Mouse (Mus musculus): Measurements from ENCODE around the gene Abca8a.

DNA sequence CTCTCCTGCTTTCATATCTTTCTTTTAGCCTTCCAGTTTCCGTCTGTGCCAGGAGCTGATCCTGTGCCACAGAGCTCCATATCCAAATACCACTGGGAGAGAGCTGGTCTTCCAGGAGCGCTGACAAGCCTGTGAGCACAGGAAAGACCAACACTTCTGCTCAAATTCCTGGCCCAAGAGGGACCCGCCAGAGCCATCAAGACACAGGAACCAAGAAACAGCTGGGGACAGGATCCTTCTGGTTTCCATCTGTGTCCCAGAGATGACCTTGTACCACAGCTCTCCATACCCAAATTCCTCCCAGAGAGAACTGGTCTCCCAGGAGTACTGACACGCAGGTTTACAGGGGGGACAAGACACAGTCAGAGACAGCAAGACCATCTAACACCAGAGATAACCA is 3.1 kb upstream of the Abca8a start:
- TF ChIP-seq CTCF (IDR thresholded peaks at IDR 0.05 in 2 of 3, conservative IDR thresholded peaks at IDR 0.05 in 1 of 3; ENCODE audit: control insufficient read depth in 1 of 3, insufficient read depth in 1 of 3, low read depth in 2 of 3, low read length in 3 of 3, poor library complexity in 1 of 3, severe bottlenecking in 1 of 3) = no peak
- TF ChIP-seq ZC3H11A (IDR thresholded peaks at IDR 0.05; ENCODE audit: low read depth, low read length) = no peak
- TF ChIP-seq EP300 (IDR thresholded peaks at IDR 0.05; ENCODE audit: low read depth in 1 of 2, low read length in 2 of 2) = no peak
- TF ChIP-seq CHD2 (IDR thresholded peaks at IDR 0.05; ENCODE audit: low read length) = no peak
- TF ChIP-seq ELF1 (IDR thresholded peaks at IDR 0.05; ENCODE audit: low read depth, low read length) = no peak
- no peak for TF ChIP-seq MXI1 (IDR thresholded peaks at IDR 0.05; ENCODE audit: low read depth, low read length)
- no peak for TF ChIP-seq POLR2AphosphoS5 (IDR thresholded peaks at IDR 0.05; ENCODE audit: borderline replicate concordance, low read depth, low read length)
- TF ChIP-seq NRF1 (IDR thresholded peaks at IDR 0.05; ENCODE audit: insufficient read depth, low read depth, low read length, poor library complexity, severe bottlenecking) = no peak
- no peak for TF ChIP-seq TBP (IDR thresholded peaks at IDR 0.05; ENCODE audit: low read depth, low read length)
